Mouse (Mus musculus): Measurements from ENCODE around the gene Twnk. TPM values are rescaled to one million over a fixed set of nuclear protein-coding genes. Genes with fewer than 3 reads are reported as not detected.

The Twnk gene
- total RNA-seq, 2 experiments from 2014 or later: 16.2 to 16.6 TPM

GRCm38 (mm10) chr19:45002301-45002700, 3.2 kb upstream of the Twnk start:
- no peak for DNase-seq

GRCm38 (mm10) chr19:45003740-45004516, 1.5 kb upstream of the Twnk start:
- DNase-seq: no peak

- DNase-seq: peak; percentile 93
Observed at GRCm38 (mm10) chr19:45005957-45006712, 672 bp downstream of the Twnk start, which contains the start of gene Mrpl43. Mrpl43 (minus strand) TSS chr19:45006442.

GRCm38 (mm10) chr19:45007021-45007420, 1.6 kb downstream of the Twnk start:
- no peak for DNase-seq

- DNase-seq: no peak
Observed at GRCm38 (mm10) chr19:45007425-45008191, 2.1 kb downstream of the Twnk start.

GRCm38 (mm10) chr19:45010646-45011045, 5.2 kb downstream of the Twnk start:
- no peak for DNase-seq

- DNase-seq: no peak
Observed at GRCm38 (mm10) chr19:45012219-45012618, 6.8 kb downstream of the Twnk start.

GRCm38 (mm10) chr19:45012636-45013035, 7.2 kb downstream of the Twnk start:
- DNase-seq: no peak

- DNase-seq: no peak
Observed at GRCm38 (mm10) chr19:45013581-45014225, 8.2 kb downstream of the Twnk start.

GRCm38 (mm10) chr19:45014335-45014971, 9.0 kb downstream of the Twnk start, which contains the start of gene Lzts2:
Lzts2 (plus strand) TSS chr19:45014414.
- no peak for DNase-seq

GRCm38 (mm10) chr19:45014981-45015402, 9.5 kb downstream of the Twnk start:
- peak; percentile 76 for DNase-seq

GRCm38 (mm10) chr19:45015518-45016281, 10.2 kb downstream of the Twnk start:
- DNase-seq: peak; percentile 70

- DNase-seq: peak; percentile 84
Observed at GRCm38 (mm10) chr19:45016341-45017215, 11.1 kb downstream of the Twnk start.

GRCm38 (mm10) chr19:45017216-45017771, 11.8 kb downstream of the Twnk start:
- peak; percentile 92 for DNase-seq

- peak; percentile 91 for DNase-seq
Observed at GRCm38 (mm10) chr19:45017909-45018308, 12.4 kb downstream of the Twnk start.

GRCm38 (mm10) chr19:45018351-45018831, 12.9 kb downstream of the Twnk start:
- no peak for DNase-seq

- peak; percentile 77 for DNase-seq
Observed at GRCm38 (mm10) chr19:45020348-45020747, 14.9 kb downstream of the Twnk start.

- DNase-seq: no peak
Observed at GRCm38 (mm10) chr19:45021362-45021761, 15.9 kb downstream of the Twnk start.

GRCm38 (mm10) chr19:45023993-45024392, 18.5 kb downstream of the Twnk start:
- DNase-seq: no peak

Measured in gastrocnemius, postnatal 25 days (tissue).